Mouse (Mus musculus) MEL (cell line): ENCODE measurements at regions not wholly inside any gene's neighbourhood (a gene's known extent, or its start where the extent isn't known, plus 50 kb on each side); places are given as distances from the start of the nearest gene placed in this dataset.

Experiments
- DNase-seq: peaks from one replicate; pipeline ENCODE4 v3.0.0; 2011; ENCODE audit warnings: low read depth, low spot score
- H3K27ac ChIP-seq: 2 replicates; pipeline ENCODE4 v1.5.1; 2012; ENCODE audit warnings: low read depth, mild to moderate bottlenecking, control low read depth, low read length, moderate library complexity; ENCODE audit not compliant: control insufficient read depth
- H3K27me3 ChIP-seq, 2 experiments: fragments of 150-350 bp in 1 of 2; sonication (generic) in 1 of 2; 2 replicates each; pipeline ENCODE4 v1.6.1; 2012; ENCODE audit warnings: low read length in 2 of 2, mild to moderate bottlenecking in 2 of 2, improper control_type of control experiment in 1 of 2, moderate library complexity in 1 of 2; ENCODE audit not compliant: insufficient read depth in 2 of 2, control insufficient read depth in 1 of 2
- H3K36me3 ChIP-seq, 2 experiments: 2 replicates each; pipeline ENCODE4 v1.6.1; 2012 to 2014; ENCODE audit warnings: low read length in 2 of 2, improper control_type of control experiment in 1 of 2, inconsistent platforms in 1 of 2, mild to moderate bottlenecking in 1 of 2; ENCODE audit not compliant: insufficient read depth in 2 of 2, control insufficient read depth in 1 of 2
- H3K4me1 ChIP-seq, 2 experiments: fragments of 150-350 bp in 1 of 2; sonication (generic) in 1 of 2; 2 replicates each; pipeline ENCODE4 v1.6.1; 2012; ENCODE audit warnings: low read length in 2 of 2, improper control_type of control experiment in 1 of 2, mild to moderate bottlenecking in 1 of 2; ENCODE audit not compliant: insufficient read depth in 2 of 2, control insufficient read depth in 1 of 2
- H3K4me3 ChIP-seq, 2 experiments: fragments of 150-350 bp in 1 of 2; sonication (generic) in 1 of 2; 2 replicates each; pipeline ENCODE4 v1.5.1; 2012; ENCODE audit warnings: low read depth in 2 of 2, low read length in 2 of 2, mild to moderate bottlenecking in 2 of 2, moderate library complexity in 2 of 2, control low read depth in 1 of 2, improper control_type of control experiment in 1 of 2; ENCODE audit not compliant: control insufficient read depth in 1 of 2, insufficient read depth in 1 of 2
- H3K79me2 ChIP-seq: 2 replicates; pipeline ENCODE4 v1.6.1; 2012; ENCODE audit warnings: mild to moderate bottlenecking, low read length, moderate library complexity; ENCODE audit not compliant: control insufficient read depth, poor library complexity, insufficient read depth
- H3K9ac ChIP-seq: 2 replicates; pipeline ENCODE4 v1.6.1; 2012; ENCODE audit warnings: low read depth, mild to moderate bottlenecking, control low read depth, low read length, moderate library complexity; ENCODE audit not compliant: control insufficient read depth, poor library complexity, severe bottlenecking
- H3K9me3 ChIP-seq: fragments of 150-350 bp; sonication (generic); replicated peaks from 2 replicates; pipeline ENCODE4 v1.6.1; 2012; ENCODE audit warnings: mild to moderate bottlenecking, low read length, improper control_type of control experiment, moderate library complexity; ENCODE audit not compliant: insufficient read depth
- BHLHE40 ChIP-seq: IDR thresholded peaks from 2 replicates; pipeline ENCODE4 v1.6.1; 2012; ENCODE audit warnings: low read depth, mild to moderate bottlenecking, inconsistent platforms, low read length, improper control_type of control experiment, borderline replicate concordance
- CHD1 ChIP-seq: IDR thresholded peaks from 2 replicates; pipeline ENCODE4 v1.6.1; 2012; ENCODE audit warnings: low read depth, mild to moderate bottlenecking, inconsistent platforms, low read length, improper control_type of control experiment
- CTCF ChIP-seq, 3 experiments: IDR thresholded peaks in 2 of 3; conservative IDR thresholded peaks in 1 of 3; 2 replicates each; pipeline ENCODE4 v1.5.1; 2011 to 2012; ENCODE audit warnings: low read length in 3 of 3, low read depth in 2 of 3, mild to moderate bottlenecking in 2 of 3, improper control_type of control experiment in 1 of 3, inconsistent platforms in 1 of 3, mixed read lengths in 1 of 3, moderate library complexity in 1 of 3; ENCODE audit not compliant: control insufficient read depth in 1 of 3, insufficient read depth in 1 of 3, poor library complexity in 1 of 3, severe bottlenecking in 1 of 3
- E2F4 ChIP-seq: IDR thresholded peaks from 2 replicates; pipeline ENCODE4 v1.6.1; 2011; ENCODE audit warnings: low read depth, low read length, improper control_type of control experiment, borderline replicate concordance
- ETS1 ChIP-seq: IDR thresholded peaks from 2 replicates; pipeline ENCODE4 v1.6.1; 2012; ENCODE audit warnings: low read depth, mild to moderate bottlenecking, inconsistent platforms, low read length, improper control_type of control experiment, moderate library complexity
- GABPA ChIP-seq: IDR thresholded peaks from 2 replicates; pipeline ENCODE4 v1.6.1; 2012; ENCODE audit warnings: low read depth, mild to moderate bottlenecking, inconsistent platforms, low read length, improper control_type of control experiment, moderate library complexity
- GATA1 ChIP-seq: IDR thresholded peaks from 2 replicates; pipeline ENCODE4 v1.6.1; 2011; ENCODE audit warnings: low read depth, low read length, improper control_type of control experiment
- JUND ChIP-seq: IDR thresholded peaks from 2 replicates; pipeline ENCODE4 v1.6.1; 2011; ENCODE audit warnings: low read depth, mild to moderate bottlenecking, improper control_type of control experiment, low read length
- MAX ChIP-seq: IDR thresholded peaks from 2 replicates; pipeline ENCODE4 v1.6.1; 2011; ENCODE audit warnings: low read length, improper control_type of control experiment
- MEF2A ChIP-seq: IDR thresholded peaks from 2 replicates; pipeline ENCODE4 v1.6.1; 2014; ENCODE audit warnings: low read depth, mild to moderate bottlenecking, inconsistent platforms, low read length, improper control_type of control experiment; ENCODE audit not compliant: poor library complexity, insufficient replicate concordance, severe bottlenecking; ENCODE audit errors: extremely low read depth
- MXI1 ChIP-seq: IDR thresholded peaks from 2 replicates; pipeline ENCODE4 v1.6.1; 2011; ENCODE audit warnings: mild to moderate bottlenecking, low read depth, low read length, improper control_type of control experiment
- MYB ChIP-seq: IDR thresholded peaks from 2 replicates; pipeline ENCODE4 v1.6.1; 2011; ENCODE audit warnings: mild to moderate bottlenecking, low read depth, low read length, improper control_type of control experiment
- MYC ChIP-seq: IDR thresholded peaks from 2 replicates; pipeline ENCODE4 v1.6.1; 2011; ENCODE audit warnings: low read depth, mild to moderate bottlenecking, low read length, improper control_type of control experiment, moderate library complexity
- POLR2A ChIP-seq, 2 experiments: IDR thresholded peaks; 2 replicates each; pipeline ENCODE4 v1.6.1; 2011 to 2012; ENCODE audit warnings: low read length in 2 of 2, mild to moderate bottlenecking in 2 of 2, control low read depth in 1 of 2, improper control_type of control experiment in 1 of 2, low read depth in 1 of 2, moderate library complexity in 1 of 2; ENCODE audit not compliant: control insufficient read depth in 1 of 2, insufficient read depth in 1 of 2, poor library complexity in 1 of 2
- POLR2AphosphoS2 ChIP-seq: IDR thresholded peaks from 2 replicates; pipeline ENCODE4 v1.6.1; 2011; ENCODE audit warnings: low read length, improper control_type of control experiment
- SMC3 ChIP-seq: IDR thresholded peaks from 2 replicates; pipeline ENCODE4 v1.6.1; 2011; ENCODE audit warnings: low read depth, low read length, improper control_type of control experiment
- TAL1 ChIP-seq: IDR thresholded peaks from 2 replicates; pipeline ENCODE4 v1.6.1; 2012; ENCODE audit warnings: mild to moderate bottlenecking, inconsistent platforms, low read length, moderate library complexity, mixed read lengths
- TBP ChIP-seq: IDR thresholded peaks from 2 replicates; pipeline ENCODE4 v1.8.0; 2011; ENCODE audit warnings: low read depth, low read length, improper control_type of control experiment
- TCF12 ChIP-seq: IDR thresholded peaks from 2 replicates; pipeline ENCODE4 v1.6.1; 2014; ENCODE audit warnings: low read depth, mild to moderate bottlenecking, inconsistent platforms, low read length, improper control_type of control experiment, moderate library complexity
- USF2 ChIP-seq, 2 experiments: IDR thresholded peaks; 2 replicates each; pipeline ENCODE4 v1.6.1; 2011 to 2012; ENCODE audit warnings: improper control_type of control experiment in 2 of 2, low read length in 2 of 2, borderline replicate concordance in 1 of 2, inconsistent platforms in 1 of 2, low read depth in 1 of 2, mild to moderate bottlenecking in 1 of 2; ENCODE audit not compliant: insufficient read depth in 1 of 2
- ZC3H11A ChIP-seq: IDR thresholded peaks from 2 replicates; pipeline ENCODE4 v1.6.1; 2012; ENCODE audit warnings: low read depth, mild to moderate bottlenecking, inconsistent platforms, low read length, improper control_type of control experiment
- ZKSCAN1 ChIP-seq: IDR thresholded peaks from 2 replicates; pipeline ENCODE4 v1.6.1; 2012; ENCODE audit warnings: low read depth, mild to moderate bottlenecking, inconsistent platforms, low read length, improper control_type of control experiment, moderate library complexity
- ZMIZ1 ChIP-seq: IDR thresholded peaks from 2 replicates; pipeline ENCODE4 v1.6.1; 2012; ENCODE audit warnings: low read depth, mild to moderate bottlenecking, inconsistent platforms, low read length, improper control_type of control experiment, moderate library complexity

DNA sequence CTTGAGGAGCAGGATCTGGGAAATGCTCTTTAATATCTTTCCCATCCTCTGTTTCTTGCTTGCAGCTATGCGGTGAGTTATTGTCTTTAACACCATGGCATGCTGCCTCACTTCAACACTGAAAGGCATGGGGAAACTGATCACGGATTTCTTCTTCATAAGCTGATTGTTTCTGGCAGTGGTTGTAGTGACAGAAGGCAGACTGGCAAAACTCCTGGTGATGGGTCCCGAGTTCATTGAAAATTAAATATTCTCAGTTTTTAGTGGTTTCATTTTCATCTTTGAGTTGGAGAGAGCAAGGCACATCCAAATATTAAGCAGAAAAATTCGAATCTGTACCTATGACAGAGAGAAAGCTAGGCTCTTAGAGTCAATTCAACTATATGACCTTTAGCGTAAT lies 617.0 kb upstream of the Kirrel3 start:
- H3K79me2 ChIP-seq, result no peaks in the 10 kb centered on the region
- DNase-seq, result no peak
- H3K9me3 ChIP-seq, result no peaks in the 10 kb centered on the region
- no peak overlapping the region for H3K4me3 ChIP-seq
- H3K27ac ChIP-seq, result no peak overlapping the region
- H3K4me1 ChIP-seq, result no peaks in the 10 kb centered on the region
- no peaks in the 10 kb centered on the region for H3K36me3 ChIP-seq
- TF ChIP-seq MYC, result no peak
- no peak for TF ChIP-seq CTCF (IDR thresholded peaks at IDR 0.05 in 2 of 3, conservative IDR thresholded peaks at IDR 0.05 in 1 of 3; ENCODE audit: control insufficient read depth in 1 of 3, insufficient read depth in 1 of 3, low read depth in 2 of 3, low read length in 3 of 3, poor library complexity in 1 of 3, severe bottlenecking in 1 of 3)
- TF ChIP-seq SMC3, result no peak
- no peak for TF ChIP-seq TBP
- TF ChIP-seq USF2 (IDR thresholded peaks at IDR 0.05; ENCODE audit: borderline replicate concordance in 1 of 2, insufficient read depth in 1 of 2, low read depth in 1 of 2, low read length in 2 of 2), result no peak
- no peak for TF ChIP-seq ZC3H11A
- no peak for TF ChIP-seq ETS1
- no peak for TF ChIP-seq BHLHE40
- no peak for TF ChIP-seq JUND
- no peak for TF ChIP-seq POLR2AphosphoS2
- no peak for TF ChIP-seq TCF12
- no peak for TF ChIP-seq E2F4
- no peak for TF ChIP-seq MXI1
- no peak for TF ChIP-seq POLR2A (IDR thresholded peaks at IDR 0.05; ENCODE audit: control insufficient read depth in 1 of 2, insufficient read depth in 1 of 2, low read depth in 1 of 2, low read length in 2 of 2, poor library complexity in 1 of 2)
- TF ChIP-seq MEF2A, result no peak
- TF ChIP-seq MYB, result no peak
- no peak for TF ChIP-seq GATA1
- no peak for TF ChIP-seq GABPA
- TF ChIP-seq CHD1, result no peak
- H3K27me3 ChIP-seq, result no peaks in the 10 kb centered on the region
- H3K9ac ChIP-seq, result no peak overlapping the region

DNA sequence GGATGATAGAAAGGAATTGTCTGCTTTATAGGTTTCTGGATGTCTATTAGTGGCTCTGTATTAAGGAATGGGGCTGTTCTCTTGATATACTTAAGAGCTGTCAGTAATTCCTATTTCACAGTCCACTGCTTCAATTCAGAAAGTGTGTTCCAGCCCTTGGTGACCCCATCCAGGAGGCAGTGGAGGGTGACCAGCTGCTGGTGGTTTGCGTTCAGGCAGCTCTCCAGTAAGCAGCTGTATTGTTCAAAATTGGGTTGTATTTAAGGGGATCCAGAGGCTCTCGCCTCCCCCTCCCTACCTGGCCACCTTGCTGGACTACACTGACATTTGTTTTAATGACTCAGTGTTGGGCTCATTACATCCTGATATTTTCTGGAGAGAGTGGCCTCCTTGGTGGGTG lies 598.4 kb upstream of the Kirrel3 start:
- H3K27me3 ChIP-seq, result no peaks in the 10 kb centered on the region
- H3K27ac ChIP-seq, result no peak overlapping the region
- no peaks in the 10 kb centered on the region for H3K79me2 ChIP-seq
- no peaks in the 10 kb centered on the region for H3K9me3 ChIP-seq
- no peak for TF ChIP-seq POLR2A (IDR thresholded peaks at IDR 0.05; ENCODE audit: control insufficient read depth in 1 of 2, insufficient read depth in 1 of 2, low read depth in 1 of 2, low read length in 2 of 2, poor library complexity in 1 of 2)
- no peak for TF ChIP-seq MAX
- TF ChIP-seq ZC3H11A, result no peak
- no peak for TF ChIP-seq MXI1
- TF ChIP-seq BHLHE40, result no peak
- no peak for TF ChIP-seq MEF2A
- no peak for TF ChIP-seq CTCF (IDR thresholded peaks at IDR 0.05 in 2 of 3, conservative IDR thresholded peaks at IDR 0.05 in 1 of 3; ENCODE audit: control insufficient read depth in 1 of 3, insufficient read depth in 1 of 3, low read depth in 2 of 3, low read length in 3 of 3, poor library complexity in 1 of 3, severe bottlenecking in 1 of 3)
- TF ChIP-seq USF2 (IDR thresholded peaks at IDR 0.05; ENCODE audit: borderline replicate concordance in 1 of 2, insufficient read depth in 1 of 2, low read depth in 1 of 2, low read length in 2 of 2), result no peak
- no peak for TF ChIP-seq SMC3
- no peak for TF ChIP-seq TAL1
- TF ChIP-seq GABPA, result no peak
- no peak for TF ChIP-seq ZMIZ1
- no peak for TF ChIP-seq E2F4
- TF ChIP-seq ZKSCAN1, result no peak
- TF ChIP-seq, all 39 proteins: peak for 0
- Histone ChIP-seq H3K4me3 (no peak overlapping the region), H3K9ac (no peak overlapping the region), H3K36me3 (no peaks in the 10 kb centered on the region), H3K4me1 (no peaks in the 10 kb centered on the region)
- DNase-seq, result no peak
